Mouse (Mus musculus) hindbrain, embryonic 13.5 days (tissue): ENCODE data around the gene Utf1. TPM values are rescaled to one million over a fixed set of nuclear protein-coding genes. Genes with fewer than 3 reads are reported as not detected.

Experiments used
- ATAC-seq: fragments of 200-750 bp; cut with Nextera tagmentation; 2 replicates; pipeline ENCODE4 v1.8.0; 2017; ENCODE audit warnings: moderate TSS enrichment; ENCODE audit not compliant: low FRiP score
- H3K27ac ChIP-seq: fragments of 300-500 bp; sonication (generic); 2 replicates; pipeline ENCODE4 v1.5.1; 2015; ENCODE audit warnings: inconsistent platforms, mild to moderate bottlenecking, moderate library complexity
- H3K27me3 ChIP-seq: fragments of 300-500 bp; sonication (generic); 2 replicates; pipeline ENCODE4 v1.6.1; 2015; ENCODE audit warnings: mild to moderate bottlenecking, inconsistent platforms
- H3K36me3 ChIP-seq: fragments of 300-500 bp; sonication (generic); 2 replicates; pipeline ENCODE4 v1.6.1; 2015; ENCODE audit warnings: mild to moderate bottlenecking, inconsistent platforms
- H3K4me1 ChIP-seq: fragments of 300-500 bp; sonication (generic); replicated peaks from 2 replicates; pipeline ENCODE4 v1.6.1; 2015; ENCODE audit warnings: inconsistent platforms
- H3K4me2 ChIP-seq: fragments of 300-500 bp; sonication (generic); 2 replicates; pipeline ENCODE4 v1.6.1; 2015; ENCODE audit warnings: inconsistent platforms, mild to moderate bottlenecking, moderate library complexity
- H3K4me3 ChIP-seq: fragments of 300-500 bp; sonication (generic); 2 replicates; pipeline ENCODE4 v1.5.1; 2015; ENCODE audit warnings: mild to moderate bottlenecking, inconsistent platforms
- H3K9ac ChIP-seq: fragments of 300-500 bp; sonication (generic); 2 replicates; pipeline ENCODE4 v1.6.1; 2015; ENCODE audit warnings: mild to moderate bottlenecking, inconsistent platforms
- H3K9me3 ChIP-seq: fragments of 300-500 bp; sonication (generic); 2 replicates; pipeline ENCODE4 v1.6.1; 2016; ENCODE audit warnings: inconsistent platforms
- WGBS: fragments of 180-500 bp; shearing (Covaris S2); methylation state at CpG from one replicate; pipeline ENCODE4 v1.1.7; 2015; 5-methylcytosine and 5-hydroxymethylcytosine counted together
- polyA plus RNA-seq: library from polyadenylated mRNA; unstranded; fragments of >200 nt; fragmentation: Nextera tagmentation; extraction: Ambion mirVana; gene quantifications from 2 replicates; pipeline ENCODE4 v1.2.1, GENCODE M21; 2015

Gene Utf1
- polyA plus RNA-seq, 1 experiment from 2014 or later: not detected

GRCm38 (mm10) chr7:139909469-139909868 is 34.1 kb upstream of the Utf1 start:
- peak overlapping the region; percentile 3; the same call in 1 of the 2 replicates for H3K9ac ChIP-seq
- H3K36me3 ChIP-seq: no peaks in the 10 kb centered on the region
- WGBS: 34% methylated on average over 6 of the region's 6 CpGs
- peak overlapping the region; percentile 5; the same call in 1 of the 2 replicates for H3K27ac ChIP-seq
- ATAC-seq: no peak
- peaks cover 34% of the 10 kb centered on the region for H3K27me3 ChIP-seq
- no peak overlapping the region for H3K4me3 ChIP-seq
- peaks cover 46% of the 10 kb centered on the region for H3K4me1 ChIP-seq
- no peak overlapping the region for H3K4me2 ChIP-seq
- no peaks in the 10 kb centered on the region for H3K9me3 ChIP-seq

GRCm38 (mm10) chr7:139910204-139910835 is 33.3 kb upstream of the Utf1 start:
- Histone ChIP-seq H3K4me3 (no peak overlapping the region), H3K9ac (0 out of 2 replicates have a peak overlapping the region, but pooled peaks have one; percentile 3), H3K27ac (no peak overlapping the region), H3K36me3 (no peaks in the 10 kb centered on the region), H3K4me2 (no peak overlapping the region), H3K27me3 (peaks cover 42% of the 10 kb centered on the region), H3K4me1 (peaks cover 43% of the 10 kb centered on the region), H3K9me3 (no peaks in the 10 kb centered on the region)
- 59% methylated on average over 11 of the region's 11 CpGs for WGBS
- no peak for ATAC-seq

GRCm38 (mm10) chr7:139914141-139915047 is 29.2 kb upstream of the Utf1 start:
- peak; percentile 60; the same call in 1 of the 2 replicates for ATAC-seq
- H3K4me2 ChIP-seq: peak overlapping the region; percentile 48
- no peaks in the 10 kb centered on the region for H3K9me3 ChIP-seq
- no peak overlapping the region for H3K9ac ChIP-seq
- H3K4me1 ChIP-seq: peaks cover 28% of the 10 kb centered on the region
- 10% methylated on average over 29 of the region's 29 CpGs for whole genome bisulfite sequencing
- no peak overlapping the region for H3K27ac ChIP-seq
- H3K36me3 ChIP-seq: no peaks in the 10 kb centered on the region
- H3K27me3 ChIP-seq: peaks cover 67% of the 10 kb centered on the region
- H3K4me3 ChIP-seq: peak overlapping the region; percentile 23

GRCm38 (mm10) chr7:139915646-139916257 is 27.8 kb upstream of the Utf1 start:
- peaks cover 75% of the 10 kb centered on the region for H3K27me3 ChIP-seq
- no peak for ATAC-seq

GRCm38 (mm10) chr7:139916345-139916744 is 27.2 kb upstream of the Utf1 start:
- H3K9me3 ChIP-seq: no peaks in the 10 kb centered on the region
- H3K4me3 ChIP-seq: no peak overlapping the region

More at GRCm38 (mm10) chr7:139915646-139916257, 27.8 kb upstream of the Utf1 start:
- Histone ChIP-seq H3K36me3 (no peaks in the 10 kb centered on the region), H3K9me3 (no peaks in the 10 kb centered on the region), H3K4me2 (peak overlapping the region; percentile 28), H3K4me3 (no peak overlapping the region), H3K27ac (no peak overlapping the region), H3K9ac (0 out of 2 replicates have a peak overlapping the region, but pooled peaks have one; percentile 36), H3K4me1 (peaks cover 19% of the 10 kb centered on the region)
- 5% methylated on average over 14 of the region's 14 CpGs for WGBS

GRCm38 (mm10) chr7:139918262-139918661 is 25.3 kb upstream of the Utf1 start:
- H3K4me2 ChIP-seq: no peak overlapping the region
- H3K4me3 ChIP-seq: no peak overlapping the region
- H3K27ac ChIP-seq: no peak overlapping the region
- no peak for ATAC-seq
- no peaks in the 10 kb centered on the region for H3K36me3 ChIP-seq
- H3K27me3 ChIP-seq: peaks cover 59% of the 10 kb centered on the region
- H3K9ac ChIP-seq: no peak overlapping the region
- 78% methylated on average over 4 of the region's 4 CpGs for WGBS
- peaks cover 19% of the 10 kb centered on the region for H3K4me1 ChIP-seq
- no peaks in the 10 kb centered on the region for H3K9me3 ChIP-seq

More at GRCm38 (mm10) chr7:139916345-139916744, 27.2 kb upstream of the Utf1 start:
- peaks cover 75% of the 10 kb centered on the region for H3K27me3 ChIP-seq
- no peak overlapping the region for H3K27ac ChIP-seq
- H3K4me2 ChIP-seq: no peak overlapping the region
- no peak overlapping the region for H3K9ac ChIP-seq
- H3K36me3 ChIP-seq: no peaks in the 10 kb centered on the region
- peaks cover 19% of the 10 kb centered on the region for H3K4me1 ChIP-seq
- 4% methylated on average over 1 of the region's 1 CpGs for WGBS
- no peak for ATAC-seq

- Histone ChIP-seq H3K27ac (no peak overlapping the region), H3K27me3 (peaks cover 30% of the 10 kb centered on the region), H3K4me1 (no peaks in the 10 kb centered on the region), H3K36me3 (peaks cover 61% of the 10 kb centered on the region), H3K9me3 (no peaks in the 10 kb centered on the region), H3K4me3 (no peak overlapping the region), H3K9ac (no peak overlapping the region), H3K4me2 (no peak overlapping the region)
- WGBS: 20% methylated on average over 11 of the region's 11 CpGs
- 0 out of 2 replicates have a peak, but pooled peaks have one; percentile 71 for ATAC-seq
Measured at GRCm38 (mm10) chr7:139930732-139931131, 12.9 kb upstream of the Utf1 start.

GRCm38 (mm10) chr7:139936705-139937104 is 6.9 kb upstream of the Utf1 start:
- no peak overlapping the region for H3K4me2 ChIP-seq
- H3K4me1 ChIP-seq: no peaks in the 10 kb centered on the region
- H3K9ac ChIP-seq: no peak overlapping the region
- H3K36me3 ChIP-seq: peaks cover 33% of the 10 kb centered on the region
- H3K4me3 ChIP-seq: no peak overlapping the region
- peaks cover 44% of the 10 kb centered on the region for H3K27me3 ChIP-seq
- no peaks in the 10 kb centered on the region for H3K9me3 ChIP-seq
- WGBS: 92% methylated on average over 10 of the region's 10 CpGs
- no peak overlapping the region for H3K27ac ChIP-seq
- ATAC-seq: no peak

- peaks cover 29% of the 10 kb centered on the region for H3K36me3 ChIP-seq
- H3K27ac ChIP-seq: no peak overlapping the region
- no peak for ATAC-seq
- no peak overlapping the region for H3K9ac ChIP-seq
- no peaks in the 10 kb centered on the region for H3K9me3 ChIP-seq
- WGBS: 89% methylated on average over 3 of the region's 3 CpGs
- H3K4me2 ChIP-seq: no peak overlapping the region
- no peak overlapping the region for H3K4me3 ChIP-seq
- H3K4me1 ChIP-seq: no peaks in the 10 kb centered on the region
- peaks cover 44% of the 10 kb centered on the region for H3K27me3 ChIP-seq
Measured at GRCm38 (mm10) chr7:139937138-139937537, 6.5 kb upstream of the Utf1 start.

- 71% methylated on average over 5 of the region's 5 CpGs for WGBS
- Histone ChIP-seq H3K9ac (no peak overlapping the region), H3K27me3 (peaks cover 44% of the 10 kb centered on the region), H3K36me3 (peaks cover 22% of the 10 kb centered on the region), H3K9me3 (no peaks in the 10 kb centered on the region), H3K4me2 (no peak overlapping the region), H3K4me3 (no peak overlapping the region), H3K4me1 (no peaks in the 10 kb centered on the region), H3K27ac (no peak overlapping the region)
- ATAC-seq: no peak
Measured at GRCm38 (mm10) chr7:139937810-139938209, 5.8 kb upstream of the Utf1 start.

GRCm38 (mm10) chr7:139940476-139941209 is 2.9 kb upstream of the Utf1 start:
- WGBS: 68% methylated on average over 16 of the region's 16 CpGs
- no peak for ATAC-seq
- H3K27me3 ChIP-seq: peaks cover 72% of the 10 kb centered on the region

More at GRCm38 (mm10) chr7:139940476-139941209, 2.9 kb upstream of the Utf1 start:
- Histone ChIP-seq H3K36me3 (peaks cover 7% of the 10 kb centered on the region; the same call in 1 of the 2 replicates), H3K4me1 (peaks cover 14% of the 10 kb centered on the region), H3K4me2 (no peak overlapping the region), H3K9ac (no peak overlapping the region), H3K4me3 (no peak overlapping the region), H3K27ac (no peak overlapping the region), H3K9me3 (no peaks in the 10 kb centered on the region)
